Mouse (Mus musculus): ENCODE measurements around the gene Trp53bp2.

DNA sequence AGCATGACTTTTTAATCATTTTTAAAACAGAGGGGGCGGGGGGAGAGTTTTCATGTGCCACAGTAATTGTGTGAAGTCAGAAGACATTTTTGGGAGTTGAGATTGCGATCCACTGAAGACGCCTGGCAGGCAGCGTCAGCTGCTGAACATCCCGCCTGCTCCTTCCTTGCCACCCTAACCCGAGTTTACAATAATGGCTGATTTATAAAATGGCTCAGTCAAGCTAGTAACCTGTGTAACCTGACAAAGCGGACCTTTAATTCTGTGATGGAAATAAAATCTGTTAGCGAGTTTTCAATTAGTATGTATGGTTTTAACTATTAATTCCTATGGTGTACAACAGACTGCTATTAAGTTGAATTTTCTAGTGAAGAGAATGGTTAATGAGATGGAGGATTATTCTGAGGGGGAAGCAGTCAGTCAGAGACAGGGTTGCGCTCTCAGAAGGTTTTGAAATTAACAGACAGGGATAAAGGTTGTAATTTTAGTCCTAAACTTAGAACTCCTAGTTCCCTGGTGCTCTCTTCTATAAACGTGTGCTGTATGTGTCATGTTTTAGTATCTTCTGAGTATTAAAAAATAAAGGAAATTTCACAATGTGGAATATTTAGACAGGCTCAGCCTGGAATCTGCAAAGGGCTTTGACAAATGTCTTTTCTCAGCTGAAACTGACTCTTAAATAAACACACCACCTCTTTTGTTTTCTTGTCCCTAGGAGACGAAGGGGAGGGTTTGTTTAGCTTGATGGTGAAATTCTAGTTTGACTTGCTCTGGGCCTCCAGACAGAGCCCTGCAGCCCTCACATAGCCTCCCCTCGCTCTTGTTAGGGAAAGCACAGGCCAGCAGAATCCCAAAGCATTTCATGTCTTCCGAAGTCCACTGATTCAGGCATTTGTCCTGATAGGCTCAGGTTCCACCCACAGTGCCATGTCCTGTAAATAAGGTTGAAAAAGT lies 51.6 kb downstream of the Trp53bp2 start:
- TF ChIP-seq EP300 (IDR thresholded peaks at IDR 0.05; ENCODE audit: low read depth), result no peak
- no peak for TF ChIP-seq CTCF (IDR thresholded peaks at IDR 0.05; ENCODE audit: low read depth)

Data from liver, postnatal 0 days (tissue).